Mouse (Mus musculus) adrenal gland, adult 18-20 months (tissue): ENCODE data around the gene Atp6v0a1. TPM values are rescaled to one million over a fixed set of nuclear protein-coding genes. Genes with fewer than 3 reads are reported as not detected.
A peak's percentile ranks its signal among the peaks of the same experiment; 100 is the strongest.

Experiments used
- DNase-seq, 2 experiments: peaks; one replicate each; pipeline ENCODE4 v3.0.0; 2021 to 2022; ENCODE audit warnings: low spot score in 2 of 2
- total RNA-seq, 2 experiments: library from RNA; stranded (reverse); gene quantifications; 1 replicate in 1 of 2; 2 replicates in 1 of 2; pipeline ENCODE4 v1.2.3; 2021

Gene Atp6v0a1
- total RNA-seq, 2 experiments from 2014 or later = 120 to 176 TPM

- DNase-seq = no peak
These were observed 14.1 kb downstream of the Atp6v0a1 start for GRCm38 (mm10) chr11:101023371-101023770.

- no peak for DNase-seq
These were observed 14.7 kb downstream of the Atp6v0a1 start for GRCm38 (mm10) chr11:101024001-101024400.

- DNase-seq = no peak
These were observed 17.9 kb downstream of the Atp6v0a1 start for GRCm38 (mm10) chr11:101027121-101027520.

- no peak for DNase-seq
These were observed 20.1 kb downstream of the Atp6v0a1 start for GRCm38 (mm10) chr11:101029320-101029719.

GRCm38 (mm10) chr11:101030136-101030807 lies 21.0 kb downstream of the Atp6v0a1 start:
- DNase-seq = no peak

- DNase-seq = no peak
These were observed 21.5 kb downstream of the Atp6v0a1 start for GRCm38 (mm10) chr11:101030808-101031156.

GRCm38 (mm10) chr11:101031470-101031869 lies 22.2 kb downstream of the Atp6v0a1 start:
- DNase-seq = no peak

- no peak for DNase-seq
These were observed 24.7 kb downstream of the Atp6v0a1 start for GRCm38 (mm10) chr11:101033856-101034500.

- DNase-seq = peak in 1 of 2 experiments; percentile 37
These were observed 25.5 kb downstream of the Atp6v0a1 start for GRCm38 (mm10) chr11:101034614-101035327.

- no peak for DNase-seq
These were observed 26.1 kb downstream of the Atp6v0a1 start for GRCm38 (mm10) chr11:101035328-101035695.

- no peak for DNase-seq
These were observed 28.5 kb downstream of the Atp6v0a1 start for GRCm38 (mm10) chr11:101037795-101038194.

- no peak for DNase-seq
These were observed 36.6 kb downstream of the Atp6v0a1 start for GRCm38 (mm10) chr11:101045826-101046225.

- DNase-seq = no peak
These were observed 37.2 kb downstream of the Atp6v0a1 start for GRCm38 (mm10) chr11:101046440-101046839.

- DNase-seq = no peak
These were observed 38.2 kb downstream of the Atp6v0a1 start for GRCm38 (mm10) chr11:101047502-101047901.

GRCm38 (mm10) chr11:101050359-101050758 lies 41.1 kb downstream of the Atp6v0a1 start:
- no peak for DNase-seq

GRCm38 (mm10) chr11:101051051-101051493 lies 41.8 kb downstream of the Atp6v0a1 start:
- DNase-seq = no peak

GRCm38 (mm10) chr11:101051617-101052016 lies 42.4 kb downstream of the Atp6v0a1 start:
- no peak for DNase-seq

GRCm38 (mm10) chr11:101052751-101053473 lies 43.7 kb downstream of the Atp6v0a1 start:
- DNase-seq = no peak

- no peak for DNase-seq
These were observed 44.7 kb downstream of the Atp6v0a1 start for GRCm38 (mm10) chr11:101053974-101054373.

- DNase-seq = no peak
These were observed 46.2 kb downstream of the Atp6v0a1 start for GRCm38 (mm10) chr11:101055418-101055817.

GRCm38 (mm10) chr11:101056885-101057284 lies 47.6 kb downstream of the Atp6v0a1 start:
- no peak for DNase-seq
